Mouse (Mus musculus) kidney, postnatal 0 days (tissue): ENCODE measurements around the gene Eno1. TPM values are rescaled to one million over a fixed set of nuclear protein-coding genes. Genes with fewer than 3 reads are reported as not detected.

Experiments
- ATAC-seq: fragments of 200-750 bp; cut with Nextera tagmentation; replicated peaks from 2 replicates; pipeline ENCODE4 v1.8.0; 2017; ENCODE audit warnings: low read depth, moderate number of reproducible peaks, moderate TSS enrichment, moderate library complexity; ENCODE audit not compliant: low FRiP score
- DNase-seq: peaks from one replicate; pipeline ENCODE4 v3.0.0-alpha.2; 2016; ENCODE audit warnings: low spot score
- H3K27ac ChIP-seq: fragments of 300-500 bp; sonication (generic); 2 replicates; pipeline ENCODE4 v1.5.1; 2014; ENCODE audit warnings: mild to moderate bottlenecking
- H3K27me3 ChIP-seq: fragments of 300-500 bp; sonication (generic); 2 replicates; pipeline ENCODE4 v1.6.1; 2014; ENCODE audit warnings: low read length, mixed read lengths; ENCODE audit not compliant: insufficient read depth
- H3K36me3 ChIP-seq: fragments of 300-500 bp; sonication (generic); 2 replicates; pipeline ENCODE4 v1.6.1; 2014; ENCODE audit warnings: low read length, mixed read lengths; ENCODE audit not compliant: insufficient read depth
- H3K4me1 ChIP-seq: fragments of 300-500 bp; sonication (generic); replicated peaks from 2 replicates; pipeline ENCODE4 v1.6.1; 2014; ENCODE audit warnings: antibody characterized with exemption, low read length, mixed read lengths; ENCODE audit not compliant: insufficient read depth
- H3K4me2 ChIP-seq: fragments of 300-500 bp; sonication (generic); 2 replicates; pipeline ENCODE4 v1.6.1; 2014; ENCODE audit warnings: mild to moderate bottlenecking, low read length, moderate library complexity, mixed read lengths
- H3K4me3 ChIP-seq: fragments of 300-500 bp; sonication (generic); replicated peaks from 2 replicates; pipeline ENCODE4 v1.5.1; 2014; ENCODE audit warnings: low read depth, low read length
- H3K9ac ChIP-seq: fragments of 300-500 bp; sonication (generic); 2 replicates; pipeline ENCODE4 v1.6.1; 2014; ENCODE audit warnings: low read depth, low read length
- H3K9me3 ChIP-seq: fragments of 300-500 bp; sonication (generic); replicated peaks from 2 replicates; pipeline ENCODE4 v1.6.1; 2016; ENCODE audit warnings: low read length, inconsistent platforms, mixed read lengths
- CTCF ChIP-seq: IDR thresholded peaks from 2 replicates; pipeline ENCODE4 v1.5.1; 2016; ENCODE audit warnings: antibody characterized with exemption, low read depth, mild to moderate bottlenecking, moderate library complexity
- WGBS: fragments of 180-500 bp; shearing (Covaris S2); extraction: QIAGEN DNeasy Blood & Tissue Kit; methylation state at CpG from one replicate; pipeline ENCODE4 v1.1.7; 2014; 5-methylcytosine and 5-hydroxymethylcytosine counted together
- polyA plus RNA-seq: library from polyadenylated mRNA; unstranded; fragments of >200 nt; fragmentation: Nextera tagmentation; extraction: Ambion mirVana; gene quantifications from 2 replicates; pipeline ENCODE4 v1.2.1, GENCODE M21; 2015

Gene Eno1
- polyA plus RNA-seq, 1 experiment from 2014 or later, result 1,062 TPM

GRCm38 (mm10) chr4:150230460-150231407 is 5.8 kb upstream of the Eno1 start:
- WGBS, result 11% methylated on average over 21 of the region's 21 CpGs
- no peaks in the 10 kb centered on the region for H3K36me3 ChIP-seq
- H3K4me1 ChIP-seq, result 0 out of 2 replicates have a peak, but pooled peaks cover 9% of the 10 kb centered on the region
- no peak overlapping the region for H3K9ac ChIP-seq
- DNase-seq (peak; percentile 46), ATAC-seq (peak; percentile 51; the same call in 1 of the 2 replicates)
- no peaks in the 10 kb centered on the region for H3K9me3 ChIP-seq
- peak overlapping the region; percentile 55 for H3K27ac ChIP-seq
- TF ChIP-seq CTCF, result peak; percentile 26; the same call in 1 of the 2 replicates
- H3K4me2 ChIP-seq, result no peak overlapping the region
- no peak overlapping the region for H3K4me3 ChIP-seq
- no peaks in the 10 kb centered on the region for H3K27me3 ChIP-seq

DNA sequence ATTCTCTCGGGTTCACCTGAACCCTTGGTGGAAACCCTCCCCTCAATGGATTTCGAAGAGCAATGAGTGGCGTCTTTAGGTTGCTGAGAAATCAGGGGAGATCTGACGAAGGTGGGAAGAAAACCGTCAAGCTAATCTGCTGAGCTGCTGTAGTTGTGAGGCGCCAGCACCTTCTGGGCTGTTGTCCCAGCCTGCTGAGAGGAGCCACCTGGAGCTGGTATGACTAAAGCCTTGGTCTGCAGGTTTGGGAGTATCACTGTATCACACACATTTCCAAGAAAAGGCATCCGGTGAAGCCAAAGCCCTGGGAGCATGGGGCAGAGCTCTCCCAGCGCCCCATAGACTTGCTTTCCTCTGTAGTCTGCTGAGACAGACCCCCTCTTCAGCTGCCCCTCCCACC is 4.7 kb upstream of the Eno1 start:
- Histone ChIP-seq H3K4me1 (0 out of 2 replicates have a peak, but pooled peaks cover 9% of the 10 kb centered on the region), H3K9ac (0 out of 2 replicates have a peak overlapping the region, but pooled peaks have one; percentile 0), H3K36me3 (no peaks in the 10 kb centered on the region), H3K4me2 (no peak overlapping the region), H3K9me3 (no peaks in the 10 kb centered on the region), H3K4me3 (no peak overlapping the region), H3K27ac (no peak overlapping the region), H3K27me3 (no peaks in the 10 kb centered on the region)
- TF ChIP-seq CTCF, result no peak
- 46% methylated on average over 8 of the region's 8 CpGs for WGBS
- no peak for ATAC-seq
- no peak for DNase-seq

GRCm38 (mm10) chr4:150234599-150235327 is 1.8 kb upstream of the Eno1 start:
- no peak for DNase-seq
- no peak for TF ChIP-seq CTCF
- H3K36me3 ChIP-seq, result no peaks in the 10 kb centered on the region
- H3K4me2 ChIP-seq, result no peak overlapping the region
- peaks cover 22% of the 10 kb centered on the region for H3K4me1 ChIP-seq
- H3K27me3 ChIP-seq, result no peaks in the 10 kb centered on the region
- no peak for ATAC-seq
- no peak overlapping the region for H3K27ac ChIP-seq
- H3K9me3 ChIP-seq, result no peaks in the 10 kb centered on the region
- no peak overlapping the region for H3K9ac ChIP-seq
- 38% methylated on average over 8 of the region's 8 CpGs for WGBS
- no peak overlapping the region for H3K4me3 ChIP-seq

DNA sequence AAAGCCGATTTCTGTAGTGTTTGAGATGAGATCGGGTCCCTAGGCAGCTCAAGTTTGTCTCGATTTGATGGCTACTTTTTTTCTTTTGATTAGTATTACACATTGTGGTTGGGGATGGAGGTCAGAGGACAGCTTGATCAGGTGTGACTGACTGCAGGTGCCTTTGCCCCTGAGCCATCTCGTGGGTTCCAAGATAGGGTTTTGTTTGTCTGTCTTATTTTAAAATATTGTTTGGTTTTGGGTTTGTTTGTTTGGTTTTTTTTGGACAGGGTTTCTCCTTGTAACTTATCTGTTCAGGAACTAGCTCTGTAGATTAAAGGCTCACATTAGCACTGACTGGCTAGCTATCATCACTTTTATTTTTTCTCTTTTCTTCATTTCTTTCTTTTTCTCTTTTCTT is 936 bp upstream of the Eno1 start:
- Histone ChIP-seq H3K4me2 (no peak overlapping the region), H3K27me3 (no peaks in the 10 kb centered on the region), H3K4me3 (no peak overlapping the region), H3K27ac (no peak overlapping the region), H3K36me3 (no peaks in the 10 kb centered on the region), H3K9ac (no peak overlapping the region), H3K4me1 (peaks cover 21% of the 10 kb centered on the region), H3K9me3 (no peaks in the 10 kb centered on the region)
- 69% methylated on average over 4 of the region's 4 CpGs for WGBS
- no peak for DNase-seq
- no peak for ATAC-seq
- TF ChIP-seq CTCF, result no peak

GRCm38 (mm10) chr4:150236031-150236430 is 490 bp upstream of the Eno1 start:
- DNase-seq, result no peak
- 80% methylated on average over 8 of the region's 8 CpGs for WGBS

More at GRCm38 (mm10) chr4:150236031-150236430, 490 bp upstream of the Eno1 start:
- H3K27me3 ChIP-seq, result no peaks in the 10 kb centered on the region
- ATAC-seq, result no peak
- H3K36me3 ChIP-seq, result peaks cover 2% of the 10 kb centered on the region
- H3K4me2 ChIP-seq, result peak overlapping the region; percentile 66
- peak overlapping the region; percentile 89 for H3K4me3 ChIP-seq
- TF ChIP-seq CTCF, result no peak
- H3K9me3 ChIP-seq, result no peaks in the 10 kb centered on the region
- peak overlapping the region; percentile 98 for H3K27ac ChIP-seq
- H3K9ac ChIP-seq, result peak overlapping the region; percentile 84; the same call in 1 of the 2 replicates
- H3K4me1 ChIP-seq, result peaks cover 17% of the 10 kb centered on the region
